Mouse (Mus musculus) lung, embryonic 14.5 days (tissue): ENCODE measurements at regions not wholly inside any gene's neighbourhood (a gene's known extent, or its start where the extent isn't known, plus 50 kb on each side); places are given as distances from the start of the nearest gene placed in this dataset.
A peak's percentile ranks its signal among the peaks of the same experiment; 100 is the strongest.

Source experiments
- ATAC-seq: fragments of 200-750 bp; cut with Nextera tagmentation; 2 replicates; pipeline ENCODE4 v1.8.0; 2017; ENCODE audit warnings: mild to moderate bottlenecking, moderate TSS enrichment, moderate library complexity; ENCODE audit not compliant: insufficient read depth
- DNase-seq: peaks from one replicate; pipeline ENCODE4 v3.0.0-alpha.2; 2015
- H3K27ac ChIP-seq: fragments of 300-500 bp; sonication (generic); 2 replicates; pipeline ENCODE4 v1.5.1; 2014; ENCODE audit warnings: low read depth, mild to moderate bottlenecking, moderate library complexity
- H3K27me3 ChIP-seq: fragments of 300-500 bp; sonication (generic); 2 replicates; pipeline ENCODE4 v1.6.1; 2014; ENCODE audit warnings: low read length, control low read depth; ENCODE audit not compliant: insufficient read depth
- H3K36me3 ChIP-seq: fragments of 300-500 bp; sonication (generic); 2 replicates; pipeline ENCODE4 v1.6.1; 2014; ENCODE audit warnings: control low read depth; ENCODE audit not compliant: insufficient read depth
- H3K4me1 ChIP-seq: fragments of 300-500 bp; sonication (generic); 2 replicates; pipeline ENCODE4 v1.6.1; 2014; ENCODE audit warnings: antibody characterized with exemption, control low read depth; ENCODE audit not compliant: insufficient read depth
- H3K4me2 ChIP-seq: fragments of 300-500 bp; sonication (generic); 2 replicates; pipeline ENCODE4 v1.6.1; 2014; ENCODE audit warnings: mild to moderate bottlenecking
- H3K4me3 ChIP-seq: fragments of 300-500 bp; sonication (generic); 2 replicates; pipeline ENCODE4 v1.5.1; 2014; ENCODE audit warnings: low read depth, low read length
- H3K9ac ChIP-seq: fragments of 300-500 bp; sonication (generic); 2 replicates; pipeline ENCODE4 v1.6.1; 2014
- H3K9me3 ChIP-seq: fragments of 300-500 bp; sonication (generic); 2 replicates; pipeline ENCODE4 v1.6.1; 2016; ENCODE audit warnings: low read depth, low read length, control low read depth
- CTCF ChIP-seq: IDR thresholded peaks from 2 replicates; pipeline ENCODE4 v1.5.1; 2016; ENCODE audit warnings: antibody characterized with exemption, low read depth
- WGBS: fragments of 180-500 bp; shearing (Covaris S2); extraction: QIAGEN DNeasy Blood & Tissue Kit; methylation state at CpG from one replicate; pipeline ENCODE4 v1.1.7; 2014; 5-methylcytosine and 5-hydroxymethylcytosine counted together

DNA sequence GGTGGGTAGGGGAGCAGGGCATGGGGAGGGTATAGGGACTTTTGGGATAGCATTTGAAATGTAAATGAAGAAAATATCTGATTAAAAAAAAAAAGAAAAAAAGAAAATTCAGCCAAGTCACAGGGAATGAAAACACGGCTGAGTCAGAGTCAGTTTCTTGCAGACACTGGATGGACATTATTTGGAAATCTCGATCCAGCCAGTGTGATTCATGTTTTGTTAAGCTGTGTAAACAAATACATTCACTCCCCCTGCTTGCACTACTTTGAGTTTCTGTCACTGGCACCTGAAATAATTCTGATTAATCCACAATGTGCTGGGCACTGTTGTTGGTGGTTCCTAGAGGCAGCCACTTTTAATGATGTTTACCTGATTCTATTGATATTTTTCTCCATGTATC is 68.6 kb upstream of the Mtpn start:
- ATAC-seq, result no peak
- no peaks in the 10 kb centered on the region for H3K36me3 ChIP-seq
- no peaks in the 10 kb centered on the region for H3K27me3 ChIP-seq
- no peak overlapping the region for H3K4me2 ChIP-seq
- TF ChIP-seq CTCF, result no peak
- H3K4me3 ChIP-seq, result no peak overlapping the region
- H3K9me3 ChIP-seq, result peaks cover 4% of the 10 kb centered on the region; the same call in 1 of the 2 replicates
- H3K27ac ChIP-seq, result no peak overlapping the region
- DNase-seq, result no peak
- H3K9ac ChIP-seq, result no peak overlapping the region
- no peaks in the 10 kb centered on the region for H3K4me1 ChIP-seq
- WGBS, result 44% methylated on average over 2 of the region's 2 CpGs

DNA sequence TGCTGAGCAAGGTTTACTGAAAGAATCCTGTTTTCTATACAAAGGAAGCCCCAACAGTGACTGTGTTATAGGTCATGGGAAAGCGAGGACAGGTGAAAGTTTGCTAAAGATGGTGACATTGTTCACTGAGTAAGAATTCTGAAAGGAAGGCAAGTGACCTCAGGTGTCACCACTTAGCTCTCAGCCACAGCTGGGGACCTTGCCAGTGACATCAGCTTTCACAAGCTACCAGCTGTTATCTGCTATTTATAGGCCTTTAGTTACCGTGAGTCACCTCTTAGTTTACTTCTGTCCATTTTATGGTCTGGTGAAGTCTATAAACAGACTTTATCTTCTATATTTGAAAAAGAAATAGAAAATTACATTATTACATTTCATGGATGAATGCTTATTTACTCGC is 65.4 kb upstream of the Mtpn start:
- Histone ChIP-seq H3K27me3 (no peaks in the 10 kb centered on the region), H3K27ac (no peak overlapping the region), H3K4me3 (no peak overlapping the region), H3K4me2 (no peak overlapping the region), H3K4me1 (no peaks in the 10 kb centered on the region), H3K9ac (no peak overlapping the region), H3K9me3 (peaks cover 4% of the 10 kb centered on the region; the same call in 1 of the 2 replicates), H3K36me3 (no peaks in the 10 kb centered on the region)
- TF ChIP-seq CTCF, result no peak
- no peak for ATAC-seq
- no peak for DNase-seq
- WGBS, result 61% methylated on average over 3 of the region's 3 CpGs

DNA sequence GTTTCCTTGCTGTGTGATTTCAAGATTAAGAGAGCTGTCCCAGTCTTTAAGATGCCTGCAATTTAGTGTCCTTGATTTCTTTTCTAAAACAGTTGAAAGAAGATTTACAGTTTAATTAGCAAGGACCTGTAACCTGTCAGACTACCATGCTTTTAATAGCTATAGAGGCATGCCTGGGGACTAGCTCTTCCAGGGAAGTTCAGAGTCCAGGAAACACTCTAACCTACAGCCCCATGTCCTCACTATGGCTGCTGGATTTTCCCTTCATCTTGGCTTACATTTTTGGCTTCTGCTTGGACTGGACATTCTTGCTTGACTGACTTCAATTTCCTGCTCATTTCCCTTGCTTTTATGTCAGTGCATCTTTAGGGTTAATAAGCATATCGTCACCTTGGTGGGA is 61.7 kb upstream of the Mtpn start:
- H3K9me3 ChIP-seq, result no peaks in the 10 kb centered on the region
- H3K4me3 ChIP-seq, result no peak overlapping the region
- no peak overlapping the region for H3K9ac ChIP-seq
- H3K36me3 ChIP-seq, result no peaks in the 10 kb centered on the region
- H3K27me3 ChIP-seq, result no peaks in the 10 kb centered on the region
- no peak overlapping the region for H3K4me2 ChIP-seq
- no peak overlapping the region for H3K27ac ChIP-seq
- no peak for TF ChIP-seq CTCF
- no peaks in the 10 kb centered on the region for H3K4me1 ChIP-seq
- ATAC-seq (no peak), DNase-seq (no peak)
- 63% methylated on average over 1 of the region's 1 CpGs for WGBS

DNA sequence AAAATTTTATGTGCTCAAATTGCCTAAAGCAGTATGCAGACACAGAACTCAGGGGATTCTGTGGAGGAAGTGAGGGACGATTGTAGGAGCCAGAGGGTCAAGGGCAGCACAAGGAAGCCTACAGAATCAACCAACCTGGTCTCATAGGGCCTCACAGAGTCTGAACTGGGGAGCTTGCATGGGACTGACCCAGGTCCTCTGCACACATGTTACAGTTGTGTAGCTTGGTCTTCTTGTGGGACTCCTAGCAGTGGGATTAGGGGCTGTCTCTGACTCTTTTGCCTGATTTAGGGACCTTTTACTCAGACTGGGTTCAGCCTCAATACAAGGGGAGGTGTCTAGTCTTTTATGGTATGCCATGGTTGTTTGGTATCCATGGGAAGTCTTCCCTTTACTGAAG is 60.2 kb upstream of the Mtpn start:
- ATAC-seq (no peak), DNase-seq (no peak)
- no peaks in the 10 kb centered on the region for H3K4me1 ChIP-seq
- H3K36me3 ChIP-seq, result no peaks in the 10 kb centered on the region
- 50% methylated on average over 1 of the region's 1 CpGs for WGBS
- no peak overlapping the region for H3K27ac ChIP-seq
- no peak for TF ChIP-seq CTCF
- H3K4me3 ChIP-seq, result no peak overlapping the region
- H3K9ac ChIP-seq, result no peak overlapping the region
- no peaks in the 10 kb centered on the region for H3K9me3 ChIP-seq
- H3K4me2 ChIP-seq, result no peak overlapping the region
- H3K27me3 ChIP-seq, result no peaks in the 10 kb centered on the region

DNA sequence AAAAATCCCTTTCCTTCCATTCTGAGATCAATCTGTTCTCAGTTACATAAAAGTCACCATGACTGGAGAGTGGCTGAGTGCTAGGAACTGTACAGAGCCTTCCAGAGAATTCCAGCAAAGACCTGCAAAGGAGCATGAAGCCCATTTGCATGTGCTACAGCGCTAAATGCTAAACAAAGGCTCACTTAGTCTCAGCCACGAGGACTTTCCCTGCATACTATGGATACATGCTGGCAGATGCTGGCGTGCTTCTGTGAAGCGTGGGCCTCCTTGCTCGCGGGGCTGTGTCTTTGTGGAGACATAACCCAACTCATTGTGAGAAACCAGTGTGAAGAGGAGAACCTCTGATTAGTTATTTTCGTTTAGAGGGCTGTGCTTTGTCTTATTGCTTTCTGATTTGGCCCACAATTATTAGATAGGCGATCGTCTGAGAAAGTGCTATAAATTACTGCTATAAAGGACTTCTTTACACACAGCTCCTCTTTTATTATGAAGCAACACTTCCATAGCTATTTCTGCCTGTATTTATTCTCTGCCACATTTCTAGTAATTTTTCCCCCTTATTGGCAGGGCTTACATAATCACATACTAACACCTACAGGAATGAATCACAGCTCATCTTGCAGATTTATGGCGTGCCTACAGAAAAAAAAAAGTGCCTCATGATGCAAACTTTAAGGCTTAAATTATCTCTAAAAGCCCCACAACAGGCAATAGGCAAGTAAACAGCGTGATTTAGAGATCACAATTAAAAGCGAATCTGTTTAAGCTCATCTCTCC is 58.9 kb upstream of the Mtpn start:
- ATAC-seq, result no peak
- H3K4me1 ChIP-seq, result no peaks in the 10 kb centered on the region
- H3K4me3 ChIP-seq, result no peak overlapping the region
- 60% methylated on average over 12 of the region's 12 CpGs for WGBS
- DNase-seq, result peak; percentile 34
- H3K9ac ChIP-seq, result no peak overlapping the region
- H3K27ac ChIP-seq, result no peak overlapping the region
- no peaks in the 10 kb centered on the region for H3K27me3 ChIP-seq
- TF ChIP-seq CTCF, result no peak
- H3K4me2 ChIP-seq, result no peak overlapping the region
- no peaks in the 10 kb centered on the region for H3K9me3 ChIP-seq
- H3K36me3 ChIP-seq, result no peaks in the 10 kb centered on the region

DNA sequence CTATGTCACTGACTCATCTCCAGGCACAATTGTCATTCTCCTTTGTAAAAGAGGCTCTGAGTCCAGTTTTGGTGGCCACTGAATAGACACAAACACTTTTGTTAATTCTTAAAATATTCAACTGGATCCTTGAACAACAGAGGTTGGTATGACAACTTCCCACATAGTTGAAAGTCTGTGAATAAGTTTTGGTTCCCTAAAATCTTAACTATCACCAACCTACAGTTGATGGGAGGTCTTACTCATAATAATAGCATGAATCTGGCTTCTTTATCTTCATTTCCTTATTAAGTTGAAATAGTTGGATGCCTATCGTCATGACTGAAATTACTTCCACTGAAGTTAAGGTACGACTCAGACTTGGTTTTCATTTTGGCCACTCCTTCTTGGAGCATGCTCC is 55.3 kb upstream of the Mtpn start:
- ATAC-seq (no peak), DNase-seq (no peak)
- 86% methylated on average over 2 of the region's 2 CpGs for WGBS
- Histone ChIP-seq H3K9me3 (no peaks in the 10 kb centered on the region), H3K27ac (no peak overlapping the region), H3K36me3 (no peaks in the 10 kb centered on the region), H3K9ac (no peak overlapping the region), H3K4me3 (no peak overlapping the region), H3K27me3 (no peaks in the 10 kb centered on the region), H3K4me2 (no peak overlapping the region), H3K4me1 (no peaks in the 10 kb centered on the region)
- no peak for TF ChIP-seq CTCF

DNA sequence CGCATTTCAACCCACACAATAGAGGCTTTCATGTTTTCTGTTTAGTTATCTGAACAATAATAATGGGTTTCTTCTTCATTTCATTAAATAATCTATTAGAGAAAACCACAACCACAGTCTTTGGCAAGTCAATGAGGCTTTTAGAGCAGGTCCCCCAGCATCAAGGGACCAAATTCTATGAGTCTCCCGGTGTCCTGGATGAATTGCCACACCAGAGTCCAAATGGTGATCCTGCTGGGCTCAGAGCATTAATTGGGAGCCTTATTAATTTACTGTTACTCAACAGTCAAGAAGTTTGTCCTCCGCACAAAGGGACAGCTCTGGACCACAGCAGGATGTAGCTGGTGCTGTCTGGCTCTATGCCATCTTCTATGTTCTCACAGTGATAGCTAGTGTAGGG is 52.5 kb upstream of the Mtpn start:
- TF ChIP-seq CTCF, result no peak
- H3K4me3 ChIP-seq, result no peak overlapping the region
- no peaks in the 10 kb centered on the region for H3K4me1 ChIP-seq
- H3K4me2 ChIP-seq, result no peak overlapping the region
- no peaks in the 10 kb centered on the region for H3K36me3 ChIP-seq
- H3K27me3 ChIP-seq, result no peaks in the 10 kb centered on the region
- no peak overlapping the region for H3K9ac ChIP-seq
- no peaks in the 10 kb centered on the region for H3K9me3 ChIP-seq
- no peak for DNase-seq
- no peak overlapping the region for H3K27ac ChIP-seq
- no peak for ATAC-seq
- WGBS, result 83% methylated on average over 3 of the region's 3 CpGs
